Mouse (Mus musculus) left cerebral cortex, adult 8-10 months (tissue): ENCODE measurements around the gene Ube2o. TPM values are rescaled to one million over a fixed set of nuclear protein-coding genes. Genes with fewer than 3 reads are reported as not detected.

Experiments
- DNase-seq, 2 experiments: peaks; one replicate each; pipeline ENCODE4 v3.0.0; 2022; ENCODE audit warnings: low spot score in 2 of 2
- total RNA-seq, 4 experiments: library from RNA; stranded (reverse); gene quantifications; 2 replicates each; pipeline ENCODE4 v1.2.4; 2022

Gene Ube2o
- total RNA-seq, 4 experiments from 2014 or later, result 115 to 119 (median 117) TPM

DNA sequence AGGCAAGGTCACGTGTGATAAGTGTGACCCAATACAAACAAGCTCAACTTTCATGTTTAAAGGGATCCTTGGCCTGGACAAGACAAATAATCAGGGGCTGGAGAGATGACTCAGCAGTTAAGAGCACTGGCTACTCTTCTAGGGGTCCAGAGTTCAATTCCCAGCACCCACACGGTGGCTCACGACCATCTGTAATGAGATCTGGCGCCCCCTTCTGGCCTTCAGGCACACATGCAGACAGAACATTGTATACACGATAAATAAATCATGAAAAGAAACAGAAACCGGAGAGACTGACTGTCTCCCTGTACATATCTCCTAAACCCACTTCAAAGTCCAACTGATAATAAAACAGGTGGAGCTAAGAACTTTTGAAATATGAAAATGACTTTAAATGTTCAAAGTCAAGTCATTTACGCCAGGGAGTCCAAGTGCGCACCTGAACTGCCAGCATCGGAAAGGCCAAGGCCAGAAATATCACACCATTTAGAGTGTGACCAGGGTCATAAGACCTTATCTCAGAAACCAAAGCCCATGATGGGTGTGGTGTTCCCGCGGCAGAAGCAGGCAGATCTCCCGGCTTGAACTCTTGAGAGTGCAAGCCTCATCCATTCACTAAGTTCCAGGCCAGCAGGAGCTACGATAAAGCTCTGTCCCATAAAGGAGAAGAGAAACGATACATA, 92.4 kb downstream of the Ube2o start:
- DNase-seq, result no peak

DNA sequence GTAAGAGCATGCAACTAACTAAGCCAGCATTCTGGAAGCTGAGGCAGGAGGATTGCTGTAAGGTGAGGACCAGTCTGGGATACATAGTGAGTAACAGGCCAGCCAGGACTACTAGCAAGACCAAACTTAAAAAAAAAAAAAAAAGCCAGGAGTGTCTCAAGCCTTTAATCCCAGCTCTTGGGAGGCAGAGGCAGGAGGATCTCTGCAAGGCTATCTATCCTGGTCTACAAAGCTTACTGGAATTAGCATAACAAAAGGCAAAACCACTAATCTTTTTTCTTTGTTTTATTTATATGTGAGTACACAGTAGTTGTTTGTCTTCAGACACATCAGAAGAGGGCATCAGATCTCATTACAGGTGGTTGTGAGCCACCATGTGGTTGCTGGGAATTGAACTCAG, 93.0 kb downstream of the Ube2o start:
- no peak for DNase-seq

Other genes starting within 250 kb of the Ube2o start
- gene Foxj1, start 246.0 kb downstream of the Ube2o start, total RNA-seq, result 1 to 10 TPM; 4.4 to 8.6 (median 4.7) TPM
- 100 to 1,000 TPM; 242 to 283 (median 258) TPM for gene Rnf157, start 168.4 kb downstream of the Ube2o start, total RNA-seq
- gene Ubald2, start 147.4 kb downstream of the Ube2o start, total RNA-seq, result 10 to 100 TPM; 22.7 to 25.8 (median 25.1) TPM
- gene Qrich2, start 115.2 kb downstream of the Ube2o start, total RNA-seq, result not detected
- 10 to 100 TPM; 67.8 to 78.4 (median 74.9) TPM for gene Prpsap1, start 87.2 kb downstream of the Ube2o start, total RNA-seq
- 1 to 10 TPM; 5.6 to 7.2 (median 6.3) TPM for gene Sphk1, start 50.5 kb downstream of the Ube2o start, total RNA-seq
- 1 to 10 TPM in 1 of 4 experiments, under 1 TPM in 3; 0.57 to 3.2 (median 0.84) TPM for gene Aanat, start 5.0 kb upstream of the Ube2o start, total RNA-seq
- gene Rhbdf2, start 45.6 kb upstream of the Ube2o start, total RNA-seq, result 1 to 10 TPM; 1.1 to 1.6 (median 1.3) TPM
- 1 to 10 TPM; 5.0 to 7.0 (median 5.5) TPM for gene Prcd, start 72.1 kb upstream of the Ube2o start, total RNA-seq
- 10 to 100 TPM; 55.8 to 62.7 (median 58.2) TPM for gene Cygb, start 72.9 kb upstream of the Ube2o start, total RNA-seq
- gene St6galnac1, start 194.1 kb upstream of the Ube2o start, total RNA-seq, result not detected
- 10 to 100 TPM; 20.0 to 23.0 (median 22.2) TPM for gene Mxra7, start 246.6 kb upstream of the Ube2o start, total RNA-seq